Mouse (Mus musculus) ovary, adult 10 weeks (tissue): ENCODE results near the gene Akap8. TPM values are rescaled to one million over a fixed set of nuclear protein-coding genes. Genes with fewer than 3 reads are reported as not detected.

Experiments used
- polyA plus RNA-seq: library from polyadenylated mRNA; stranded (reverse); fragments of 350-450 nt; fragmentation: Illumina TruSeq; extraction: RNeasy Lipid Tissue Mini Kit (QIAGEN cat#74804); gene quantifications from one replicate; pipeline ENCODE4 v1.2.3, GENCODE M21; 2014

Akap8 gene
- polyA plus RNA-seq = 99.0 TPM

GRCm38 (mm10) chr17:32320597-32321389, at the start of gene Akap8:
TSS of gene Akap8 (minus strand) at chr17:32321238.

GRCm38 (mm10) chr17:32350382-32350983, 29.4 kb upstream of the Akap8 start, which contains the start of gene Akap8l:
TSS of gene Akap8l (minus strand) at chr17:32350607.

GRCm38 (mm10) chr17:32284262-32285137, 36.5 kb downstream of the Akap8 start, which contains the start of gene Brd4:
TSS of gene Brd4 (minus strand) at chr17:32284722.

Other genes starting within 250 kb of the Akap8 start
- 1.3 TPM for gene Notch3, start 154.4 kb downstream of the Akap8 start, polyA plus RNA-seq
- gene Ephx3, start 131.7 kb downstream of the Akap8 start, polyA plus RNA-seq = 0.37 TPM
- gene Brd4, start 36.5 kb downstream of the Akap8 start, polyA plus RNA-seq = 46.2 TPM
- gene Akap8l, start 29.4 kb upstream of the Akap8 start, polyA plus RNA-seq = 15.4 TPM
- 4.0 TPM for gene Wiz, start 68.2 kb upstream of the Akap8 start, polyA plus RNA-seq
- not detected for gene Rasal3, start 82.3 kb upstream of the Akap8 start, polyA plus RNA-seq
- not detected for gene Pglyrp2, start 102.9 kb upstream of the Akap8 start, polyA plus RNA-seq
- 0.43 TPM for gene Cyp4f39, start 131.5 kb upstream of the Akap8 start, polyA plus RNA-seq
- 1.4 TPM for gene Cyp4f17, start 184.8 kb upstream of the Akap8 start, polyA plus RNA-seq
- 3.8 TPM for gene Cyp4f16, start 215.3 kb upstream of the Akap8 start, polyA plus RNA-seq